Mouse (Mus musculus) limb, embryonic 11.5 days (tissue): ENCODE results near the gene Plekhm2. TPM values are rescaled to one million over a fixed set of nuclear protein-coding genes. Genes with fewer than 3 reads are reported as not detected.

Experiments used
- ATAC-seq: fragments of 200-750 bp; cut with Nextera tagmentation; 2 replicates; pipeline ENCODE4 v1.8.0; 2017; ENCODE audit warnings: low read depth; ENCODE audit not compliant: insufficient number of reproducible peaks, low FRiP score, low TSS enrichment
- DNase-seq: peaks from one replicate; pipeline ENCODE4 v3.0.0-alpha.2; 2015; ENCODE audit warnings: low spot score
- H3K27ac ChIP-seq: fragments of 300-500 bp; sonication (generic); replicated peaks from 2 replicates; pipeline ENCODE4 v1.5.1; 2014; ENCODE audit warnings: low read depth, mild to moderate bottlenecking, low read length
- H3K27me3 ChIP-seq: fragments of 300-500 bp; sonication (generic); 2 replicates; pipeline ENCODE4 v1.6.1; 2014; ENCODE audit warnings: mild to moderate bottlenecking, low read length, mixed read lengths; ENCODE audit not compliant: control insufficient read depth, insufficient read depth
- H3K36me3 ChIP-seq: fragments of 300-500 bp; sonication (generic); 2 replicates; pipeline ENCODE4 v1.6.1; 2014; ENCODE audit warnings: mild to moderate bottlenecking, low read length, moderate library complexity, mixed read lengths; ENCODE audit not compliant: control insufficient read depth, insufficient read depth
- H3K4me1 ChIP-seq: fragments of 300-500 bp; sonication (generic); 2 replicates; pipeline ENCODE4 v1.6.1; 2014; ENCODE audit warnings: low read length, mixed read lengths; ENCODE audit not compliant: control insufficient read depth, insufficient read depth
- H3K4me2 ChIP-seq: fragments of 300-500 bp; sonication (generic); 2 replicates; pipeline ENCODE4 v1.6.1; 2014; ENCODE audit warnings: low read depth, mild to moderate bottlenecking, moderate library complexity; ENCODE audit not compliant: severe bottlenecking
- H3K4me3 ChIP-seq: fragments of 300-500 bp; sonication (generic); 2 replicates; pipeline ENCODE4 v1.5.1; 2014; ENCODE audit warnings: low read depth, low read length
- H3K9ac ChIP-seq: fragments of 300-500 bp; sonication (generic); 2 replicates; pipeline ENCODE4 v1.6.1; 2014; ENCODE audit warnings: mild to moderate bottlenecking, low read length
- H3K9me3 ChIP-seq: fragments of 300-500 bp; sonication (generic); 2 replicates; pipeline ENCODE4 v1.6.1; 2016; ENCODE audit warnings: low read length; ENCODE audit not compliant: control insufficient read depth
- WGBS: fragments of 180-500 bp; shearing (Covaris S2); extraction: QIAGEN DNeasy Blood & Tissue Kit; methylation state at CpG from one replicate; pipeline ENCODE4 v1.1.7; 2014; 5-methylcytosine and 5-hydroxymethylcytosine counted together
- polyA plus RNA-seq: library from polyadenylated mRNA; unstranded; fragments of >200 nt; fragmentation: Nextera tagmentation; extraction: Ambion mirVana; gene quantifications from 2 replicates; pipeline ENCODE4 v1.2.1, GENCODE M21; 2014

The Plekhm2 gene
- polyA plus RNA-seq, 1 experiment from 2014 or later, result 4.4 TPM

GRCm38 (mm10) chr4:141649244-141649643 is 15.5 kb downstream of the Plekhm2 start:
- no peaks in the 10 kb centered on the region for H3K27me3 ChIP-seq
- WGBS, result 77% methylated on average over 6 of the region's 6 CpGs
- no peak overlapping the region for H3K9ac ChIP-seq
- H3K4me3 ChIP-seq, result no peak overlapping the region
- H3K36me3 ChIP-seq, result peaks cover 4% of the 10 kb centered on the region; the same call in 1 of the 2 replicates
- no peaks in the 10 kb centered on the region for H3K4me1 ChIP-seq
- H3K4me2 ChIP-seq, result no peak overlapping the region
- H3K27ac ChIP-seq, result 0 out of 2 replicates have a peak overlapping the region, but pooled peaks have one; percentile 12
- DNase-seq, result peak; percentile 30
- no peak for ATAC-seq
- H3K9me3 ChIP-seq, result no peaks in the 10 kb centered on the region

- no peak overlapping the region for H3K4me3 ChIP-seq
- H3K4me1 ChIP-seq, result no peaks in the 10 kb centered on the region
- no peak overlapping the region for H3K9ac ChIP-seq
- ATAC-seq (no peak), DNase-seq (no peak)
- H3K9me3 ChIP-seq, result no peaks in the 10 kb centered on the region
- H3K27ac ChIP-seq, result no peak overlapping the region
- peaks cover 4% of the 10 kb centered on the region; the same call in 1 of the 2 replicates for H3K36me3 ChIP-seq
- no peak overlapping the region for H3K4me2 ChIP-seq
- no peaks in the 10 kb centered on the region for H3K27me3 ChIP-seq
- WGBS, result 93% methylated on average over 5 of the region's 5 CpGs
These were observed 16.4 kb downstream of the Plekhm2 start for GRCm38 (mm10) chr4:141648262-141648661.

- Histone ChIP-seq H3K4me1 (no peaks in the 10 kb centered on the region), H3K36me3 (peaks cover 5% of the 10 kb centered on the region; the same call in 1 of the 2 replicates), H3K4me3 (no peak overlapping the region), H3K4me2 (no peak overlapping the region), H3K9me3 (no peaks in the 10 kb centered on the region), H3K9ac (no peak overlapping the region), H3K27ac (no peak overlapping the region), H3K27me3 (no peaks in the 10 kb centered on the region)
- DNase-seq (no peak), ATAC-seq (no peak)
- 81% methylated on average over 3 of the region's 3 CpGs for WGBS
These were observed 17.5 kb downstream of the Plekhm2 start for GRCm38 (mm10) chr4:141647187-141647586.

- Histone ChIP-seq H3K27ac (no peak overlapping the region), H3K4me1 (no peaks in the 10 kb centered on the region), H3K9ac (no peak overlapping the region), H3K4me3 (no peak overlapping the region), H3K9me3 (no peaks in the 10 kb centered on the region), H3K4me2 (no peak overlapping the region), H3K27me3 (no peaks in the 10 kb centered on the region), H3K36me3 (peaks cover 10% of the 10 kb centered on the region)
- no peak for ATAC-seq
- no peak for DNase-seq
- 93% methylated on average over 8 of the region's 8 CpGs for WGBS
These were observed 18.7 kb downstream of the Plekhm2 start for GRCm38 (mm10) chr4:141645988-141646387.

- no peaks in the 10 kb centered on the region for H3K4me1 ChIP-seq
- H3K4me2 ChIP-seq, result no peak overlapping the region
- H3K27me3 ChIP-seq, result no peaks in the 10 kb centered on the region
- ATAC-seq (no peak), DNase-seq (no peak)
- WGBS, result 90% methylated on average over 7 of the region's 7 CpGs
- H3K9me3 ChIP-seq, result no peaks in the 10 kb centered on the region
- peaks cover 13% of the 10 kb centered on the region for H3K36me3 ChIP-seq
- H3K9ac ChIP-seq, result no peak overlapping the region
- H3K4me3 ChIP-seq, result no peak overlapping the region
- no peak overlapping the region for H3K27ac ChIP-seq
These were observed 21.4 kb downstream of the Plekhm2 start for GRCm38 (mm10) chr4:141643118-141643855.

GRCm38 (mm10) chr4:141641961-141642811 is 22.5 kb downstream of the Plekhm2 start:
- Histone ChIP-seq H3K4me2 (no peak overlapping the region), H3K27me3 (no peaks in the 10 kb centered on the region), H3K27ac (no peak overlapping the region), H3K9ac (no peak overlapping the region), H3K36me3 (peaks cover 13% of the 10 kb centered on the region), H3K4me3 (no peak overlapping the region), H3K4me1 (no peaks in the 10 kb centered on the region), H3K9me3 (no peaks in the 10 kb centered on the region)
- WGBS, result 91% methylated on average over 25 of the region's 25 CpGs
- DNase-seq, result no peak
- ATAC-seq, result no peak

- Histone ChIP-seq H3K9me3 (no peaks in the 10 kb centered on the region), H3K9ac (no peak overlapping the region), H3K27me3 (no peaks in the 10 kb centered on the region), H3K4me3 (no peak overlapping the region), H3K36me3 (peaks cover 13% of the 10 kb centered on the region), H3K4me1 (no peaks in the 10 kb centered on the region), H3K27ac (no peak overlapping the region), H3K4me2 (no peak overlapping the region)
- DNase-seq (no peak), ATAC-seq (no peak)
- 90% methylated on average over 7 of the region's 7 CpGs for WGBS
These were observed 23.3 kb downstream of the Plekhm2 start for GRCm38 (mm10) chr4:141641353-141641771.

GRCm38 (mm10) chr4:141639474-141639873 is 25.2 kb downstream of the Plekhm2 start:
- Histone ChIP-seq H3K4me3 (no peak overlapping the region), H3K9me3 (no peaks in the 10 kb centered on the region), H3K36me3 (peaks cover 13% of the 10 kb centered on the region), H3K9ac (no peak overlapping the region), H3K27me3 (no peaks in the 10 kb centered on the region), H3K4me2 (no peak overlapping the region), H3K27ac (no peak overlapping the region), H3K4me1 (no peaks in the 10 kb centered on the region)
- ATAC-seq (no peak), DNase-seq (no peak)
- 82% methylated on average over 11 of the region's 11 CpGs for WGBS
